Mouse (Mus musculus): ENCODE data around the gene Clcn1. TPM values are rescaled to one million over a fixed set of nuclear protein-coding genes. Genes with fewer than 3 reads are reported as not detected.
A peak's percentile ranks its signal among the peaks of the same experiment; 100 is the strongest.

Gene Clcn1
- polyA plus RNA-seq, 1 experiment, result 11.0 TPM

GRCm38 (mm10) chr6:42310427-42311053 is 24.1 kb downstream of the Clcn1 start:
- TF ChIP-seq POLR2A (IDR thresholded peaks at IDR 0.05; ENCODE audit: borderline replicate concordance, extremely low read depth, insufficient read depth, insufficient read length, poor library complexity, severe bottlenecking), result no peak
- no peak for TF ChIP-seq CTCF (IDR thresholded peaks at IDR 0.05; ENCODE audit: borderline replicate concordance, extremely low read depth, insufficient read depth, insufficient read length)
- DNase-seq (ENCODE audit: low read depth), result no peak

- TF ChIP-seq POLR2A (IDR thresholded peaks at IDR 0.05; ENCODE audit: borderline replicate concordance, extremely low read depth, insufficient read depth, insufficient read length, poor library complexity, severe bottlenecking) (no peak), CTCF (IDR thresholded peaks at IDR 0.05; ENCODE audit: borderline replicate concordance, extremely low read depth, insufficient read depth, insufficient read length) (no peak)
- no peak for DNase-seq (ENCODE audit: low read depth)
These were observed 31.8 kb downstream of the Clcn1 start for GRCm38 (mm10) chr6:42318293-42318692.

- no peak for DNase-seq (ENCODE audit: low read depth)
- TF ChIP-seq POLR2A (IDR thresholded peaks at IDR 0.05; ENCODE audit: borderline replicate concordance, extremely low read depth, insufficient read depth, insufficient read length, poor library complexity, severe bottlenecking) (no peak), CTCF (IDR thresholded peaks at IDR 0.05; ENCODE audit: borderline replicate concordance, extremely low read depth, insufficient read depth, insufficient read length) (no peak)
These were observed 37.0 kb downstream of the Clcn1 start for GRCm38 (mm10) chr6:42323371-42324066.

- TF ChIP-seq CTCF (IDR thresholded peaks at IDR 0.05; ENCODE audit: borderline replicate concordance, extremely low read depth, insufficient read depth, insufficient read length) (no peak), POLR2A (IDR thresholded peaks at IDR 0.05; ENCODE audit: borderline replicate concordance, extremely low read depth, insufficient read depth, insufficient read length, poor library complexity, severe bottlenecking) (no peak)
- DNase-seq (ENCODE audit: low read depth), result peak; percentile 63
These were observed 37.6 kb downstream of the Clcn1 start for GRCm38 (mm10) chr6:42324067-42324481.

- peak; percentile 88 for DNase-seq (ENCODE audit: low read depth)
- TF ChIP-seq CTCF (IDR thresholded peaks at IDR 0.05; ENCODE audit: borderline replicate concordance, extremely low read depth, insufficient read depth, insufficient read length), result no peak
- TF ChIP-seq POLR2A (IDR thresholded peaks at IDR 0.05; ENCODE audit: borderline replicate concordance, extremely low read depth, insufficient read depth, insufficient read length, poor library complexity, severe bottlenecking), result peak; percentile 66
These were observed 38.2 kb downstream of the Clcn1 start, which contains the start of gene Fam131b for GRCm38 (mm10) chr6:42324482-42325267. TSS of gene Fam131b (minus strand) at chr6:42324643.

GRCm38 (mm10) chr6:42325268-42325609 is 38.8 kb downstream of the Clcn1 start:
- TF ChIP-seq CTCF (IDR thresholded peaks at IDR 0.05; ENCODE audit: borderline replicate concordance, extremely low read depth, insufficient read depth, insufficient read length) (peak; percentile 89), POLR2A (IDR thresholded peaks at IDR 0.05; ENCODE audit: borderline replicate concordance, extremely low read depth, insufficient read depth, insufficient read length, poor library complexity, severe bottlenecking) (no peak)
- peak; percentile 85 for DNase-seq (ENCODE audit: low read depth)

GRCm38 (mm10) chr6:42326509-42326908 is 40.0 kb downstream of the Clcn1 start:
- no peak for DNase-seq (ENCODE audit: low read depth)
- TF ChIP-seq CTCF (IDR thresholded peaks at IDR 0.05; ENCODE audit: borderline replicate concordance, extremely low read depth, insufficient read depth, insufficient read length), result no peak
- no peak for TF ChIP-seq POLR2A (IDR thresholded peaks at IDR 0.05; ENCODE audit: borderline replicate concordance, extremely low read depth, insufficient read depth, insufficient read length, poor library complexity, severe bottlenecking)

GRCm38 (mm10) chr6:42328757-42329156 is 42.3 kb downstream of the Clcn1 start:
- TF ChIP-seq CTCF (IDR thresholded peaks at IDR 0.05; ENCODE audit: borderline replicate concordance, extremely low read depth, insufficient read depth, insufficient read length), result no peak
- TF ChIP-seq POLR2A (IDR thresholded peaks at IDR 0.05; ENCODE audit: borderline replicate concordance, extremely low read depth, insufficient read depth, insufficient read length, poor library complexity, severe bottlenecking), result no peak
- no peak for DNase-seq (ENCODE audit: low read depth)

- DNase-seq (ENCODE audit: low read depth), result no peak
- TF ChIP-seq CTCF (IDR thresholded peaks at IDR 0.05; ENCODE audit: borderline replicate concordance, extremely low read depth, insufficient read depth, insufficient read length), result no peak
- no peak for TF ChIP-seq POLR2A (IDR thresholded peaks at IDR 0.05; ENCODE audit: borderline replicate concordance, extremely low read depth, insufficient read depth, insufficient read length, poor library complexity, severe bottlenecking)
These were observed 43.7 kb downstream of the Clcn1 start for GRCm38 (mm10) chr6:42330216-42330615.

GRCm38 (mm10) chr6:42330946-42331345 is 44.5 kb downstream of the Clcn1 start:
- DNase-seq (ENCODE audit: low read depth), result no peak
- TF ChIP-seq CTCF (IDR thresholded peaks at IDR 0.05; ENCODE audit: borderline replicate concordance, extremely low read depth, insufficient read depth, insufficient read length) (no peak), POLR2A (IDR thresholded peaks at IDR 0.05; ENCODE audit: borderline replicate concordance, extremely low read depth, insufficient read depth, insufficient read length, poor library complexity, severe bottlenecking) (no peak)

- no peak for TF ChIP-seq CTCF (IDR thresholded peaks at IDR 0.05; ENCODE audit: borderline replicate concordance, extremely low read depth, insufficient read depth, insufficient read length)
- no peak for TF ChIP-seq POLR2A (IDR thresholded peaks at IDR 0.05; ENCODE audit: borderline replicate concordance, extremely low read depth, insufficient read depth, insufficient read length, poor library complexity, severe bottlenecking)
- DNase-seq (ENCODE audit: low read depth), result no peak
These were observed 52.7 kb downstream of the Clcn1 start for GRCm38 (mm10) chr6:42339189-42339588.
